Mouse (Mus musculus) heart, postnatal 0 days (tissue): ENCODE measurements around the gene Lce1c. TPM values are rescaled to one million over a fixed set of nuclear protein-coding genes. Genes with fewer than 3 reads are reported as not detected.
A peak's percentile ranks its signal among the peaks of the same experiment; 100 is the strongest.

Experiments
- ATAC-seq: fragments of 200-750 bp; cut with Nextera tagmentation; 2 replicates; pipeline ENCODE4 v1.8.0; 2017; ENCODE audit warnings: low read depth, moderate number of reproducible peaks, moderate library complexity; ENCODE audit not compliant: insufficient read depth
- DNase-seq: peaks from one replicate; pipeline ENCODE4 v3.0.0-alpha.2; 2016; ENCODE audit warnings: low spot score
- H3K27ac ChIP-seq: fragments of 300-500 bp; sonication (generic); 2 replicates; pipeline ENCODE4 v1.5.1; 2014; ENCODE audit warnings: low read depth, mild to moderate bottlenecking
- H3K27me3 ChIP-seq: fragments of 300-500 bp; sonication (generic); 2 replicates; pipeline ENCODE4 v1.6.1; 2014; ENCODE audit warnings: low read length, mixed read lengths; ENCODE audit not compliant: control insufficient read depth, insufficient read depth
- H3K36me3 ChIP-seq: fragments of 300-500 bp; sonication (generic); replicated peaks from 2 replicates; pipeline ENCODE4 v1.6.1; 2014; ENCODE audit warnings: low read length, mixed read lengths; ENCODE audit not compliant: control insufficient read depth, insufficient read depth
- H3K4me1 ChIP-seq: fragments of 300-500 bp; sonication (generic); 2 replicates; pipeline ENCODE4 v1.6.1; 2014; ENCODE audit warnings: antibody characterized with exemption; ENCODE audit not compliant: control insufficient read depth, insufficient read depth
- H3K4me2 ChIP-seq: fragments of 300-500 bp; sonication (generic); 2 replicates; pipeline ENCODE4 v1.6.1; 2014; ENCODE audit warnings: low read depth, mild to moderate bottlenecking, low read length, moderate library complexity
- H3K4me3 ChIP-seq: fragments of 300-500 bp; sonication (generic); 2 replicates; pipeline ENCODE4 v1.5.1; 2014; ENCODE audit warnings: low read depth, low read length
- H3K9ac ChIP-seq: fragments of 300-500 bp; sonication (generic); replicated peaks from 2 replicates; pipeline ENCODE4 v1.6.1; 2014; ENCODE audit warnings: low read depth, low read length, mixed read lengths
- H3K9me3 ChIP-seq: fragments of 300-500 bp; sonication (generic); replicated peaks from 2 replicates; pipeline ENCODE4 v1.6.1; 2016; ENCODE audit warnings: low read length; ENCODE audit not compliant: control insufficient read depth
- CTCF ChIP-seq: IDR thresholded peaks from 2 replicates; pipeline ENCODE4 v1.5.1; 2016; ENCODE audit warnings: antibody characterized with exemption, control low read depth, low read depth
- EP300 ChIP-seq: IDR thresholded peaks from 2 replicates; pipeline ENCODE4 v1.6.1; 2016; ENCODE audit warnings: antibody characterized with exemption, low read depth
- WGBS: fragments of 180-500 bp; shearing (Covaris S2); extraction: QIAGEN DNeasy Blood & Tissue Kit; methylation state at CpG from one replicate; pipeline ENCODE4 v1.1.7; 2014; 5-methylcytosine and 5-hydroxymethylcytosine counted together
- polyA plus RNA-seq: library from polyadenylated mRNA; unstranded; fragments of >200 nt; fragmentation: Nextera tagmentation; extraction: Ambion mirVana; gene quantifications from 2 replicates; pipeline ENCODE4 v1.2.1, GENCODE M21; 2015
- total RNA-seq: library from RNA; depleted of rRNA; stranded (reverse); fragments of >200 nt; gene quantifications from 2 replicates; pipeline ENCODE4 v1.2.3, GENCODE M21; 2014; ENCODE audit warnings: low replicate concordance; rRNA removed

The Lce1c gene
- total and polyA plus RNA-seq, 2 experiments from 2014 or later: not detected

DNA sequence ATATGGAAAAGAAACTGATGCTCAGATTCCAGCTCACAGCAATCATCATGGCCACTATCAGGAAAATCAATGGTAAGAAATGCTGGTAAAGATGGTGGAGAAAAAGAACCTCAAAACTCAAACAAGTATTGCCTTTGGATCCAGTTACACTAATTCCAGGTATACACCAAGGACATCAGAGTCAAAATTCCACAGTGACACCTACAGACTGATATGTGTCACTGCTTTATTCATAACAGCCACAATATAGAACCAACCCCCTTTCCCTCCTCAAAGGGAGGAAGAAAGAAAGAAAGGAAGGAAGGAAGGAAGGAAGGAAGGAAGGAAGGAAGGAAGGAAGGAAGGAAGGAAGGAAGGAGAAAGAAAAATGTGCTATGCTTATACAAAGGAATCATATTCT is 36.1 kb downstream of the Lce1c start:
- no peaks in the 10 kb centered on the region for H3K27me3 ChIP-seq
- no peak for DNase-seq
- no peaks in the 10 kb centered on the region for H3K4me1 ChIP-seq
- ATAC-seq: no peak
- no peaks in the 10 kb centered on the region for H3K9me3 ChIP-seq
- no peak overlapping the region for H3K4me3 ChIP-seq
- no peak overlapping the region for H3K27ac ChIP-seq
- H3K36me3 ChIP-seq: no peaks in the 10 kb centered on the region
- no peak overlapping the region for H3K9ac ChIP-seq
- peak; percentile 26; the same call in 1 of the 2 replicates for TF ChIP-seq CTCF
- TF ChIP-seq EP300: no peak
- H3K4me2 ChIP-seq: no peak overlapping the region

GRCm38 (mm10) chr3:92720250-92720649 is 41.2 kb downstream of the Lce1c start, which contains the start of gene Lce1f:
Gene Lce1f, minus strand, starts transcription at chr3:92720350.
- 57% methylated on average over 3 of the region's 3 CpGs for WGBS
- H3K4me1 ChIP-seq: no peaks in the 10 kb centered on the region
- no peak for TF ChIP-seq EP300
- TF ChIP-seq CTCF: no peak
- no peaks in the 10 kb centered on the region for H3K27me3 ChIP-seq
- DNase-seq (no peak), ATAC-seq (no peak)
- no peak within 1 kb of the TSS for H3K27ac ChIP-seq
- no peak within 1 kb of the TSS for H3K9ac ChIP-seq
- H3K9me3 ChIP-seq: no peaks in the 10 kb centered on the region
- H3K4me3 ChIP-seq: no peak within 1 kb of the TSS
- H3K36me3 ChIP-seq: no peaks in the 10 kb centered on the region
- no peak within 1 kb of the TSS for H3K4me2 ChIP-seq

- 81% methylated on average over 5 of the region's 5 CpGs for WGBS
- no peak overlapping the region for H3K4me3 ChIP-seq
- no peaks in the 10 kb centered on the region for H3K9me3 ChIP-seq
- no peak for DNase-seq
- H3K27ac ChIP-seq: no peak overlapping the region
- no peaks in the 10 kb centered on the region for H3K36me3 ChIP-seq
- no peak for ATAC-seq
- H3K4me1 ChIP-seq: no peaks in the 10 kb centered on the region
- no peak for TF ChIP-seq CTCF
- no peaks in the 10 kb centered on the region for H3K27me3 ChIP-seq
- no peak overlapping the region for H3K4me2 ChIP-seq
- no peak overlapping the region for H3K9ac ChIP-seq
These were observed 43.6 kb downstream of the Lce1c start for GRCm38 (mm10) chr3:92722631-92723030.

Other genes with a start within 250 kb of the Lce1c start
- gene Gm9774, start 249.8 kb upstream of the Lce1c start, total RNA-seq: 1.3 and 2.1 TPM in 2 replicates
- gene Gm9774, start 249.8 kb upstream of the Lce1c start, polyA plus RNA-seq: 5.9 and 6.2 TPM in 2 replicates
- gene Sprr2k, start 246.7 kb upstream of the Lce1c start, total RNA-seq: not detected in 2 replicates
- gene Sprr2k, start 246.7 kb upstream of the Lce1c start, polyA plus RNA-seq: not detected in 2 replicates
- gene Sprr1b, start 240.5 kb upstream of the Lce1c start, total RNA-seq: not detected in 2 replicates
- not detected in 2 replicates for gene Sprr1b, start 240.5 kb upstream of the Lce1c start, polyA plus RNA-seq
- not detected in 2 replicates for gene Sprr3, start 220.5 kb upstream of the Lce1c start, total RNA-seq
- gene Sprr3, start 220.5 kb upstream of the Lce1c start, polyA plus RNA-seq: not detected in 2 replicates
- 44.3 TPM in 1 of 2 replicates, not detected in the other for gene Sprr1a, start 193.4 kb upstream of the Lce1c start, total RNA-seq
- 0.19 TPM in 2 replicates for gene Sprr1a, start 193.4 kb upstream of the Lce1c start, polyA plus RNA-seq
- not detected in 2 replicates for gene Sprr4, start 178.8 kb upstream of the Lce1c start, total RNA-seq
- gene Sprr4, start 178.8 kb upstream of the Lce1c start, polyA plus RNA-seq: not detected in 2 replicates
- gene 2310046K23Rik, start 144.7 kb upstream of the Lce1c start, total RNA-seq: not detected in 2 replicates
- gene 2310046K23Rik, start 144.7 kb upstream of the Lce1c start, polyA plus RNA-seq: not detected in 2 replicates
- 6.4 TPM in 1 of 2 replicates, not detected in the other for gene Ivl, start 105.5 kb upstream of the Lce1c start, total RNA-seq
- gene Ivl, start 105.5 kb upstream of the Lce1c start, polyA plus RNA-seq: not detected in 2 replicates
- gene Smcp, start 90.2 kb upstream of the Lce1c start, total RNA-seq: not detected in 2 replicates
- not detected in 2 replicates for gene Smcp, start 90.2 kb upstream of the Lce1c start, polyA plus RNA-seq
- not detected in 2 replicates for gene 2210017I01Rik, start 71.8 kb upstream of the Lce1c start, total RNA-seq
- not detected in 2 replicates for gene 2210017I01Rik, start 71.8 kb upstream of the Lce1c start, polyA plus RNA-seq
- gene Lce6a, start 57.6 kb upstream of the Lce1c start, total RNA-seq: not detected in 2 replicates
- not detected in 2 replicates for gene Lce6a, start 57.6 kb upstream of the Lce1c start, polyA plus RNA-seq
- not detected in 2 replicates for gene Lce1a1, start 30.9 kb upstream of the Lce1c start, total RNA-seq
- gene Lce1a1, start 30.9 kb upstream of the Lce1c start, polyA plus RNA-seq: not detected in 2 replicates
- not detected in 2 replicates for gene Lce1b, start 22.3 kb upstream of the Lce1c start, total RNA-seq
- gene Lce1b, start 22.3 kb upstream of the Lce1c start, polyA plus RNA-seq: not detected in 2 replicates
- gene Lce1a2, start 8.9 kb upstream of the Lce1c start, total RNA-seq: not detected in 2 replicates
- gene Lce1a2, start 8.9 kb upstream of the Lce1c start, polyA plus RNA-seq: not detected in 2 replicates
- not detected in 2 replicates for gene Lce1d, start 8.0 kb downstream of the Lce1c start, total RNA-seq
- gene Lce1d, start 8.0 kb downstream of the Lce1c start, polyA plus RNA-seq: not detected in 2 replicates
- gene Lce1e, start 29.8 kb downstream of the Lce1c start, total RNA-seq: not detected in 2 replicates
- not detected in 2 replicates for gene Lce1e, start 29.8 kb downstream of the Lce1c start, polyA plus RNA-seq
- gene Lce1f, start 41.1 kb downstream of the Lce1c start, total RNA-seq: not detected in 2 replicates
- not detected in 2 replicates for gene Lce1f, start 41.1 kb downstream of the Lce1c start, polyA plus RNA-seq
- not detected in 2 replicates for gene Gm38119, start 59.8 kb downstream of the Lce1c start, total RNA-seq
- gene Gm38119, start 59.8 kb downstream of the Lce1c start, polyA plus RNA-seq: not detected in 2 replicates
- gene Lce1g, start 73.1 kb downstream of the Lce1c start, total RNA-seq: not detected in 2 replicates
- not detected in 2 replicates for gene Lce1g, start 73.1 kb downstream of the Lce1c start, polyA plus RNA-seq
- not detected in 2 replicates for gene Lce1h, start 85.8 kb downstream of the Lce1c start, total RNA-seq
- gene Lce1h, start 85.8 kb downstream of the Lce1c start, polyA plus RNA-seq: not detected in 2 replicates
- not detected in 2 replicates for gene Lce1i, start 99.7 kb downstream of the Lce1c start, total RNA-seq
- not detected in 2 replicates for gene Lce1i, start 99.7 kb downstream of the Lce1c start, polyA plus RNA-seq
- gene Lce1j, start 111.3 kb downstream of the Lce1c start, total RNA-seq: not detected in 2 replicates
- gene Lce1j, start 111.3 kb downstream of the Lce1c start, polyA plus RNA-seq: not detected in 2 replicates
- not detected in 2 replicates for gene Lce1k, start 128.6 kb downstream of the Lce1c start, total RNA-seq
- gene Lce1k, start 128.6 kb downstream of the Lce1c start, polyA plus RNA-seq: not detected in 2 replicates
- gene Kprp, start 148.0 kb downstream of the Lce1c start, total RNA-seq: not detected in 2 replicates
- not detected in 2 replicates for gene Kprp, start 148.0 kb downstream of the Lce1c start, polyA plus RNA-seq
- not detected in 2 replicates for gene Lce1l, start 172.0 kb downstream of the Lce1c start, total RNA-seq
- gene Lce1l, start 172.0 kb downstream of the Lce1c start, polyA plus RNA-seq: not detected in 2 replicates
- gene 2310050C09Rik, start 191.0 kb downstream of the Lce1c start, total RNA-seq: not detected in 2 replicates
- gene 2310050C09Rik, start 191.0 kb downstream of the Lce1c start, polyA plus RNA-seq: not detected in 2 replicates
- gene Lce3a, start 247.0 kb downstream of the Lce1c start, total RNA-seq: not detected in 2 replicates
- not detected in 2 replicates for gene Lce3a, start 247.0 kb downstream of the Lce1c start, polyA plus RNA-seq